In genomic region chr3:47469860-47470259, GRCm38 (mm10) we compare ENCODE assay signal across 25 mouse cellular contexts.
"Had no signal": no experiment of that assay in that cellular context is flagged by ENCODE, and none has a peak within 500 bp of the region (broad histone marks: within the 10 kb centered on the region; RNA-seq: fewer than 3 reads in every experiment).

No protein-coding gene starts in this region.

- H3K27me3 ChIP-seq: heart, embryonic 13.5 days; heart, embryonic 15.5 days; hindbrain, embryonic 13.5 days; hindbrain, embryonic 15.5 days; kidney, embryonic 15.5 days; limb, embryonic 13.5 days had no signal

- H3K27ac ChIP-seq: heart, adult 2 months; heart, embryonic 13.5 days; heart, embryonic 15.5 days; hindbrain, embryonic 13.5 days; hindbrain, embryonic 15.5 days; hindbrain, postnatal 0 days; kidney, embryonic 15.5 days; kidney, postnatal 0 days; limb, embryonic 13.5 days had no signal

- H3K4me1 ChIP-seq: heart, embryonic 13.5 days; heart, embryonic 15.5 days; hindbrain, embryonic 13.5 days; hindbrain, embryonic 15.5 days; kidney, embryonic 15.5 days; limb, embryonic 13.5 days had no signal

- ATAC-seq: forebrain, postnatal 0 days; hindbrain, postnatal 0 days; intestine, embryonic 16.5 days had no signal

- H3K9me3 ChIP-seq: heart, embryonic 13.5 days; heart, embryonic 15.5 days; hindbrain, embryonic 13.5 days; hindbrain, embryonic 15.5 days; kidney, embryonic 15.5 days; limb, embryonic 13.5 days had no signal

- H3K36me3 ChIP-seq: heart, embryonic 13.5 days; heart, embryonic 15.5 days; hindbrain, embryonic 13.5 days; hindbrain, embryonic 15.5 days; kidney, embryonic 15.5 days; limb, embryonic 13.5 days had no signal

- H3K4me2 ChIP-seq: heart, embryonic 11.5 days; heart, embryonic 13.5 days; heart, embryonic 15.5 days; hindbrain, embryonic 13.5 days; hindbrain, embryonic 15.5 days; kidney, embryonic 15.5 days; limb, embryonic 13.5 days had no signal

- DNase-seq: forebrain, postnatal 0 days; gastrocnemius, postnatal 14 days; gastrocnemius, postnatal 36 days; heart, adult 11 months; heart, adult 2 months; heart, postnatal 14 days; heart, postnatal 36 days; kidney, adult 11 months; kidney, adult 2 months; kidney, adult 9 months; kidney, postnatal 14 days; kidney, postnatal 36 days; layer of hippocampus, adult 9-11 months; layer of hippocampus, postnatal 36 days; left cerebral cortex, postnatal 4 days had no signal

- H3K4me3 ChIP-seq: heart, adult 2 months; heart, embryonic 13.5 days; heart, embryonic 15.5 days; hindbrain, embryonic 13.5 days; hindbrain, embryonic 15.5 days; kidney, embryonic 15.5 days; limb, embryonic 13.5 days had no signal

- H3K9ac ChIP-seq: forebrain, postnatal 0 days; heart, embryonic 13.5 days; heart, embryonic 15.5 days; hindbrain, embryonic 13.5 days; hindbrain, embryonic 15.5 days; kidney, embryonic 15.5 days; limb, embryonic 13.5 days had no signal
